Mouse (Mus musculus): ENCODE measurements at regions not wholly inside any gene's neighbourhood (a gene's known extent, or its start where the extent isn't known, plus 50 kb on each side); places are given as distances from the start of the nearest gene placed in this dataset.

- no peaks in the 10 kb centered on the region for H3K4me1 ChIP-seq (ENCODE audit: control insufficient read depth, insufficient read depth, low read length)
- no peaks in the 10 kb centered on the region for H3K27me3 ChIP-seq (replicated peaks; ENCODE audit: control insufficient read depth, insufficient read depth, low read length)
- H3K36me3 ChIP-seq (ENCODE audit: control insufficient read depth, insufficient read depth, low read length), result no peaks in the 10 kb centered on the region
- H3K9ac ChIP-seq (ENCODE audit: low read length), result peak overlapping the region; percentile 62
- no peak overlapping the region for H3K4me3 ChIP-seq (ENCODE audit: low read depth, low read length)
- H3K4me2 ChIP-seq (ENCODE audit: low read length), result peak overlapping the region; percentile 56
- DNase-seq (ENCODE audit: low spot score), result peak; percentile 70
- no peak for ATAC-seq
- WGBS, result 6% methylated on average over 5 of the region's 5 CpGs
- no peaks in the 10 kb centered on the region for H3K9me3 ChIP-seq (replicated peaks; ENCODE audit: control insufficient read depth, low read length)
- peak overlapping the region; percentile 93 for H3K27ac ChIP-seq (ENCODE audit: low read depth, low read length)
Observed at GRCm38 (mm10) chrX:13344701-13345100, 63.9 kb downstream of the Ddx3x start.

DNA sequence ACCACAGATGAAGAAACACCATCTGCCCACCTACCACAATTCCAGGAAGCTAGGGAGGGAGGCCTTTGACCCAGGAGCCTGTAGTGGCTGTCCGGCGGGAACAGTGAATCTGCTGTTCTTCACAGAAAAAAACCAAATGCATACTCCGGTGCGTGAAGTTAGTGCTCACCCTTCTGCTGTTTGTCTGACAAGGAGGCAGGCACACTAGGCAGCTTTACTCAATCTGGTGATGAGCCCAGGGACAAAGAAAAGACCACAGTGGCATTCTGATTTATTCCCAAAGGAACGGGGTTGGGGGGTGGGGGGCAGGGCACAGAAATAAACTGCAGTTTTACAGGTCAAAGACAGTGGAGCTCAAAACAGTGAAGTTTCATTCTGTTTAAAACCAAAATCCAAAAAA lies 64.4 kb downstream of the Ddx3x start:
- ATAC-seq (no peak), DNase-seq (ENCODE audit: low spot score) (peak; percentile 31)
- peak overlapping the region; percentile 62 for H3K9ac ChIP-seq (ENCODE audit: low read length)
- H3K4me3 ChIP-seq (ENCODE audit: low read depth, low read length), result no peak overlapping the region
- peak overlapping the region; percentile 56 for H3K4me2 ChIP-seq (ENCODE audit: low read length)
- H3K36me3 ChIP-seq (ENCODE audit: control insufficient read depth, insufficient read depth, low read length), result no peaks in the 10 kb centered on the region
- peak overlapping the region; percentile 93 for H3K27ac ChIP-seq (ENCODE audit: low read depth, low read length)
- H3K27me3 ChIP-seq (replicated peaks; ENCODE audit: control insufficient read depth, insufficient read depth, low read length), result no peaks in the 10 kb centered on the region
- 17% methylated on average over 5 of the region's 5 CpGs for WGBS
- no peaks in the 10 kb centered on the region for H3K9me3 ChIP-seq (replicated peaks; ENCODE audit: control insufficient read depth, low read length)
- H3K4me1 ChIP-seq (ENCODE audit: control insufficient read depth, insufficient read depth, low read length), result no peaks in the 10 kb centered on the region

GRCm38 (mm10) chrX:13346011-13346631 lies 65.4 kb downstream of the Ddx3x start:
- Histone ChIP-seq H3K9me3 (replicated peaks; ENCODE audit: control insufficient read depth, low read length) (no peaks in the 10 kb centered on the region), H3K4me3 (ENCODE audit: low read depth, low read length) (peak overlapping the region; percentile 19; the same call in 1 of the 2 replicates), H3K36me3 (ENCODE audit: control insufficient read depth, insufficient read depth, low read length) (no peaks in the 10 kb centered on the region), H3K4me2 (ENCODE audit: low read length) (peak overlapping the region; percentile 56), H3K27me3 (replicated peaks; ENCODE audit: control insufficient read depth, insufficient read depth, low read length) (no peaks in the 10 kb centered on the region), H3K27ac (ENCODE audit: low read depth, low read length) (peak overlapping the region; percentile 93), H3K4me1 (ENCODE audit: control insufficient read depth, insufficient read depth, low read length) (no peaks in the 10 kb centered on the region), H3K9ac (ENCODE audit: low read length) (peak overlapping the region; percentile 62)
- WGBS, result 13% methylated on average over 21 of the region's 21 CpGs
- DNase-seq (ENCODE audit: low spot score) (peak; percentile 54), ATAC-seq (peak; percentile 41)

DNA sequence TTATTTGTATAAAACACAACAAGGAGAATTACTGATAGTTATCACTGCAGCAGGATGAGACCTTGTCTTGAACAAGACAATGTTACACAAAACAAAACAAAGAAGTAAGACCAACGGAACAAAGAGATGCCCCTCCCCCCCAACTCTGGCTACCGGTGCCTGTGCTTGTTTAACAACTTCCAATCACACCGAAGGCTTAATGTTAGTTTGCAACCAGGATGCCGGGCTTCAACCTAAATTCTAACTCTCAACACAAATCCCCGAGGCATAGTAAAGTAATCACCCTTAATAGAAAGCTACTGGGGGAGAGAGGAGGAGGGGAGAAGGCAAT lies 65.9 kb downstream of the Ddx3x start:
- Histone ChIP-seq H3K4me1 (ENCODE audit: control insufficient read depth, insufficient read depth, low read length) (no peaks in the 10 kb centered on the region), H3K9ac (ENCODE audit: low read length) (peak overlapping the region; percentile 62; the same call in 1 of the 2 replicates), H3K4me3 (ENCODE audit: low read depth, low read length) (peak overlapping the region; percentile 19), H3K27me3 (replicated peaks; ENCODE audit: control insufficient read depth, insufficient read depth, low read length) (no peaks in the 10 kb centered on the region), H3K9me3 (replicated peaks; ENCODE audit: control insufficient read depth, low read length) (no peaks in the 10 kb centered on the region), H3K27ac (ENCODE audit: low read depth, low read length) (peak overlapping the region; percentile 93), H3K36me3 (ENCODE audit: control insufficient read depth, insufficient read depth, low read length) (no peaks in the 10 kb centered on the region), H3K4me2 (ENCODE audit: low read length) (peak overlapping the region; percentile 56)
- ATAC-seq (peak; percentile 10; the same call in 1 of the 2 replicates), DNase-seq (ENCODE audit: low spot score) (no peak)
- 24% methylated on average over 5 of the region's 5 CpGs for WGBS

DNA sequence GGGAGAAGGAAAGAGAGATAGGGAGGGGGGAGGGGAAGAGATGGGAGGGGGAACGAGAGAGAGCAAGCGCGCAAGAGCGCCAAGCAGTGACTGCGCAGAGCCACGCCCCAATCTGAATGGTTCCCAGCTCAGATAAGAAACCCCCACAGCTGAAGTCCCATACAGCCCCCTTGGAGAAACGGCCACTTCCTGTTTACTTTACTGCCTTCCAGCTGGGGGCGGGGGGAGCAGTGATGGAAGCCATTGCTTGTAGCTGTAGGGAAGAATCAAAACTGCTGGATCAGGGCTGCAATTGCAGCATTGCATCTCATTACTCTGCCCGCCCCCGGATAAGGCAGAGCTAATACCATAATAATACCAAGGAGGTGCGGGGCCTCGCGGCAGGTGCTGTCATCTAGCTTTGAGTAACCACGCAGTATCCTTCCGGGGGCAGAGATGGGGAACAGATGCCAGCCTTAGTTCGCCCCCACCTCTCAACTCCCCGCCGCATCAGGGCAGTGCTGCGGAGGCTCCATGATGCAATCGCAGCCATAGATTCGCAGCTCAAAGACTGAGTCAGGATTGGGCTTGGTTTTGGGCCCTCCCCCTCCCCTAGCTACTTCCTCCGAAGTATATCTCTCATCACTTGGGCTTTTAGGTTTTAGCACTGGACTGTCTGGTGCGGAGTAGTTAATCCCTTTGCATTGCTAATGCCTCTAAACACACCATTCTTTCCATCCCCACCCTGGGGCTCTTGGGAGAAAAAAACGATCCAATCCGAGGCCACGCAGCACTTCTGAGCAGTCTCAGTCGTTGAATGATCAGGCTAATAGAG lies 66.5 kb downstream of the Ddx3x start:
- 15% methylated on average over 27 of the region's 27 CpGs for WGBS

GRCm38 (mm10) chrX:13348415-13348814 lies 67.6 kb downstream of the Ddx3x start:
- Histone ChIP-seq H3K36me3 (ENCODE audit: control insufficient read depth, insufficient read depth, low read length) (no peaks in the 10 kb centered on the region), H3K27me3 (replicated peaks; ENCODE audit: control insufficient read depth, insufficient read depth, low read length) (no peaks in the 10 kb centered on the region), H3K4me2 (ENCODE audit: low read length) (no peak overlapping the region), H3K27ac (ENCODE audit: low read depth, low read length) (no peak overlapping the region), H3K4me1 (ENCODE audit: control insufficient read depth, insufficient read depth, low read length) (no peaks in the 10 kb centered on the region), H3K4me3 (ENCODE audit: low read depth, low read length) (no peak overlapping the region), H3K9ac (ENCODE audit: low read length) (no peak overlapping the region), H3K9me3 (replicated peaks; ENCODE audit: control insufficient read depth, low read length) (no peaks in the 10 kb centered on the region)
- DNase-seq (ENCODE audit: low spot score) (no peak), ATAC-seq (no peak)
- 83% methylated on average over 1 of the region's 1 CpGs for WGBS

More for the DNA sequence above, 66.5 kb downstream of the Ddx3x start:
- Histone ChIP-seq H3K4me3 (ENCODE audit: low read depth, low read length) (peak overlapping the region; percentile 31), H3K27ac (ENCODE audit: low read depth, low read length) (peak overlapping the region; percentile 93), H3K9ac (ENCODE audit: low read length) (peak overlapping the region; percentile 62), H3K36me3 (ENCODE audit: control insufficient read depth, insufficient read depth, low read length) (no peaks in the 10 kb centered on the region), H3K4me2 (ENCODE audit: low read length) (peak overlapping the region; percentile 56), H3K27me3 (replicated peaks; ENCODE audit: control insufficient read depth, insufficient read depth, low read length) (no peaks in the 10 kb centered on the region), H3K4me1 (ENCODE audit: control insufficient read depth, insufficient read depth, low read length) (no peaks in the 10 kb centered on the region), H3K9me3 (replicated peaks; ENCODE audit: control insufficient read depth, low read length) (no peaks in the 10 kb centered on the region)
- peak; percentile 94 for ATAC-seq
- DNase-seq (ENCODE audit: low spot score), result peak; percentile 95

GRCm38 (mm10) chrX:13350461-13350860 lies 69.7 kb downstream of the Ddx3x start:
- 78% methylated on average over 3 of the region's 3 CpGs for WGBS
- Histone ChIP-seq H3K27me3 (replicated peaks; ENCODE audit: control insufficient read depth, insufficient read depth, low read length) (no peaks in the 10 kb centered on the region), H3K4me3 (ENCODE audit: low read depth, low read length) (no peak overlapping the region), H3K27ac (ENCODE audit: low read depth, low read length) (no peak overlapping the region), H3K9me3 (replicated peaks; ENCODE audit: control insufficient read depth, low read length) (no peaks in the 10 kb centered on the region), H3K9ac (ENCODE audit: low read length) (no peak overlapping the region), H3K4me2 (ENCODE audit: low read length) (no peak overlapping the region), H3K36me3 (ENCODE audit: control insufficient read depth, insufficient read depth, low read length) (no peaks in the 10 kb centered on the region), H3K4me1 (ENCODE audit: control insufficient read depth, insufficient read depth, low read length) (no peaks in the 10 kb centered on the region)
- ATAC-seq (no peak), DNase-seq (ENCODE audit: low spot score) (no peak)

GRCm38 (mm10) chrX:13357149-13357783 lies 76.5 kb downstream of the Ddx3x start:
- no peak overlapping the region for H3K9ac ChIP-seq (ENCODE audit: low read length)
- DNase-seq (ENCODE audit: low spot score), result no peak
- no peaks in the 10 kb centered on the region for H3K9me3 ChIP-seq (replicated peaks; ENCODE audit: control insufficient read depth, low read length)
- no peak for ATAC-seq
- no peak overlapping the region for H3K4me2 ChIP-seq (ENCODE audit: low read length)
- no peak overlapping the region for H3K27ac ChIP-seq (ENCODE audit: low read depth, low read length)
- no peaks in the 10 kb centered on the region for H3K36me3 ChIP-seq (ENCODE audit: control insufficient read depth, insufficient read depth, low read length)
- no peak overlapping the region for H3K4me3 ChIP-seq (ENCODE audit: low read depth, low read length)
- no peaks in the 10 kb centered on the region for H3K27me3 ChIP-seq (replicated peaks; ENCODE audit: control insufficient read depth, insufficient read depth, low read length)
- H3K4me1 ChIP-seq (ENCODE audit: control insufficient read depth, insufficient read depth, low read length), result no peaks in the 10 kb centered on the region
- WGBS, result 76% methylated on average over 5 of the region's 5 CpGs

- ATAC-seq, result no peak
- Histone ChIP-seq H3K27ac (ENCODE audit: low read depth, low read length) (no peak overlapping the region), H3K27me3 (replicated peaks; ENCODE audit: control insufficient read depth, insufficient read depth, low read length) (no peaks in the 10 kb centered on the region), H3K4me3 (ENCODE audit: low read depth, low read length) (no peak overlapping the region), H3K9me3 (replicated peaks; ENCODE audit: control insufficient read depth, low read length) (no peaks in the 10 kb centered on the region), H3K9ac (ENCODE audit: low read length) (no peak overlapping the region), H3K36me3 (ENCODE audit: control insufficient read depth, insufficient read depth, low read length) (no peaks in the 10 kb centered on the region), H3K4me2 (ENCODE audit: low read length) (no peak overlapping the region), H3K4me1 (ENCODE audit: control insufficient read depth, insufficient read depth, low read length) (no peaks in the 10 kb centered on the region)
- DNase-seq (ENCODE audit: low spot score), result no peak
- WGBS, result 82% methylated on average over 3 of the region's 3 CpGs
Observed at GRCm38 (mm10) chrX:13357973-13358372, 77.2 kb downstream of the Ddx3x start.
